Mouse (Mus musculus): ENCODE results near the gene Gm3409. TPM values are rescaled to one million over a fixed set of nuclear protein-coding genes. Genes with fewer than 3 reads are reported as not detected.

The Gm3409 gene
- polyA plus RNA-seq, 1 experiment from 2014 or later = not detected

DNA sequence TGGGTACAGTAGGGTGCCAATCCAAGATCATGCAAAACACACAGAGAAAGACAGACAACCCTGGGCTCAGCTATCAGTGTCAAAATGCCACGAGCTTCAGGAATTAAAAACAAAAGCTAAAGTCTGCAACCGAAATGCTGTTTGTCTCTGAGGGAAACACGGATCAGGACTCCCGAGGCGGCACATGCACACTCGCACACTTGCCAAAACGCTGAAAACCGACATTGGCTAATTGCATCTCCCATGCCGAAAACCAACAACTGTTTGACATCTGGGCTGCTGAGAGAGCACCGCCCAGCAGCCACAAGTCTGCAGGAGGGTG is 46.7 kb downstream of the Gm3409 start:
- no peak for DNase-seq (ENCODE audit: extremely low spot score, low spot score)
- 16% methylated on average over 10 of the region's 10 CpGs for WGBS
- Histone ChIP-seq H3K27me3 (ENCODE audit: poor library complexity, severe bottlenecking) (peaks cover 74% of the 10 kb centered on the region), H3K4me1 (peaks cover 20% of the 10 kb centered on the region), H3K27ac (no peak overlapping the region), H3K4me3 (peak overlapping the region; percentile 69), H3K9me3 (no peaks in the 10 kb centered on the region), H3K36me3 (replicated peaks) (no peaks in the 10 kb centered on the region)

- Histone ChIP-seq H3K36me3 (replicated peaks) (no peaks in the 10 kb centered on the region), H3K4me3 (peak within 1 kb of the TSS; percentile 69), H3K27ac (peak within 1 kb of the TSS; percentile 76), H3K4me1 (peaks cover 20% of the 10 kb centered on the region), H3K9me3 (no peaks in the 10 kb centered on the region), H3K27me3 (ENCODE audit: poor library complexity, severe bottlenecking) (peaks cover 80% of the 10 kb centered on the region)
- DNase-seq (ENCODE audit: extremely low spot score, low spot score) = peak; percentile 52
- WGBS = under 1% methylated on average over 64 of the region's 64 CpGs
Measured at GRCm38 (mm10) chr5:146584478-146585306, 47.2 kb downstream of the Gm3409 start, which contains the start of gene Gpr12. Gene Gpr12, minus strand, starts transcription at chr5:146585239.

- no peaks in the 10 kb centered on the region for H3K36me3 ChIP-seq (replicated peaks)
- DNase-seq (ENCODE audit: extremely low spot score, low spot score) = no peak
- H3K27ac ChIP-seq = no peak overlapping the region
- H3K27me3 ChIP-seq (ENCODE audit: poor library complexity, severe bottlenecking) = peaks cover 86% of the 10 kb centered on the region
- 18% methylated on average over 10 of the region's 10 CpGs for WGBS
- peak overlapping the region; percentile 69 for H3K4me3 ChIP-seq
- peaks cover 20% of the 10 kb centered on the region for H3K4me1 ChIP-seq
- H3K9me3 ChIP-seq = no peaks in the 10 kb centered on the region
Measured at GRCm38 (mm10) chr5:146585307-146585651, 47.8 kb downstream of the Gm3409 start.

DNA sequence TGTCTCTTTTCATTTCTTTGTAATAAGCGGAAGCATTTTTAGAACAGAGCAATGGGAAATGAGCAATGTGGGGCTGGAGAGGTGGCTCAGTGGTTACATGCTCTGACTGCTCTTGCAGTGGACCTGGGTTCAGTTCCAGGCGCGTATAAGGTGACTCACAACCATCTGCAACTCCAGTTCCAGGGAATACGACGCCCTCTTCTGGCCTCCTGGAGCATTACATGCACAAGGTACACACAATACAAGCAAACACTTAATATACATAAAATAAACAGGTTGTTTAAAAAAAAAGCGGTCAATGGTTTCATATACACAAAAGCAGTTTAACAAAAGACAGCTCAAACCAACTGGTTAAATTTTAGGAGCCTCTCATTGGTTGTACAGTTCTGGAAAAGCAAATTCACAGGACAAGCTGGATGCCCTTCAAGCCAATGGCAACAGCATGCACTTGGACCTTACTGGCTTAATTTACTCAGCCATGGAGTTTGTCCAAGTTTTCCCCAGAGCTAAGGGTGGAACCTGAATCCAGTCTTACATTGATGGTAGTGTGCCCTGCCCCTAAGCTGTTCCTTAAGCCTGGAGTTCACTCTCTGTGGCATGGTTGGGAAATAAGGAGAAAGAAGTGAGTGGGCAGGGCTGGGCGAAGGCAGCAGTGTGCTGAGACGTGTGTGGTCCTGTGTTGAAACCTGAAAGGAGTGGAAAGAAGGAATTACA is 49.1 kb downstream of the Gm3409 start:
- 74% methylated on average over 8 of the region's 8 CpGs for WGBS
- Histone ChIP-seq H3K36me3 (replicated peaks) (no peaks in the 10 kb centered on the region), H3K27me3 (ENCODE audit: poor library complexity, severe bottlenecking) (peaks cover 97% of the 10 kb centered on the region), H3K4me3 (no peak overlapping the region), H3K9me3 (no peaks in the 10 kb centered on the region), H3K4me1 (peaks cover 25% of the 10 kb centered on the region), H3K27ac (no peak overlapping the region)
- DNase-seq (ENCODE audit: extremely low spot score, low spot score) = no peak

Other genes starting within 250 kb of the Gm3409 start
- 7.2 and 7.3 TPM in 2 replicates for gene Wasf3, start 152.7 kb upstream of the Gm3409 start, polyA plus RNA-seq (2016; fragmentation: Nextera tagmentation; extraction: Ambion mirVana)
- gene Gm6408, start 55.7 kb upstream of the Gm3409 start, polyA plus RNA-seq (2016; fragmentation: Nextera tagmentation; extraction: Ambion mirVana) = not detected in 2 replicates
- not detected in 2 replicates for gene Gm6370, start 46.3 kb upstream of the Gm3409 start, polyA plus RNA-seq (2016; fragmentation: Nextera tagmentation; extraction: Ambion mirVana)
- not detected in 2 replicates for gene 4930449I24Rik, start 35.2 kb upstream of the Gm3409 start, polyA plus RNA-seq (2016; fragmentation: Nextera tagmentation; extraction: Ambion mirVana)
- gene Gm3402, start 23.5 kb upstream of the Gm3409 start, polyA plus RNA-seq (2016; fragmentation: Nextera tagmentation; extraction: Ambion mirVana) = not detected in 2 replicates
- gene Gm3404, start 11.8 kb upstream of the Gm3409 start, polyA plus RNA-seq (2016; fragmentation: Nextera tagmentation; extraction: Ambion mirVana) = not detected in 2 replicates
- gene Gm3415, start 18.5 kb downstream of the Gm3409 start, polyA plus RNA-seq (2016; fragmentation: Nextera tagmentation; extraction: Ambion mirVana) = not detected in 2 replicates
- gene Gpr12, start 47.6 kb downstream of the Gm3409 start, polyA plus RNA-seq (2016; fragmentation: Nextera tagmentation; extraction: Ambion mirVana) = 0.07 and 0.15 TPM in 2 replicates

All from forebrain, embryonic 10.5 days (tissue).